Mouse (Mus musculus) heart, embryonic 10.5 days (tissue): Measurements from ENCODE around the gene Wiz. TPM values are rescaled to one million over a fixed set of nuclear protein-coding genes. Genes with fewer than 3 reads are reported as not detected.

Source experiments
- DNase-seq: peaks from one replicate; pipeline ENCODE4 v3.0.0-alpha.2; 2017; ENCODE audit warnings: low spot score
- H3K27ac ChIP-seq: fragments of 300-500 bp; sonication (generic); 2 replicates; pipeline ENCODE4 v1.5.1; 2016; ENCODE audit warnings: mild to moderate bottlenecking
- H3K27me3 ChIP-seq: fragments of 300-500 bp; sonication (generic); 2 replicates; pipeline ENCODE4 v1.6.1; 2016; ENCODE audit warnings: mild to moderate bottlenecking; ENCODE audit not compliant: poor library complexity, insufficient read depth, severe bottlenecking
- H3K36me3 ChIP-seq: fragments of 300-500 bp; sonication (generic); 2 replicates; pipeline ENCODE4 v1.6.1; 2016; ENCODE audit warnings: mild to moderate bottlenecking, moderate library complexity
- H3K4me1 ChIP-seq: fragments of 300-500 bp; sonication (generic); 2 replicates; pipeline ENCODE4 v1.6.1; 2016; ENCODE audit warnings: mild to moderate bottlenecking
- H3K4me3 ChIP-seq: fragments of 300-500 bp; sonication (generic); 2 replicates; pipeline ENCODE4 v1.5.1; 2016; ENCODE audit warnings: mild to moderate bottlenecking, moderate library complexity
- H3K9me3 ChIP-seq: fragments of 300-500 bp; sonication (generic); 2 replicates; pipeline ENCODE4 v1.6.1; 2016; ENCODE audit warnings: mild to moderate bottlenecking, moderate library complexity
- WGBS: fragments of 180-500 bp; shearing (Covaris S2); methylation state at CpG from one replicate; pipeline ENCODE4 v1.1.7; 2016; 5-methylcytosine and 5-hydroxymethylcytosine counted together
- polyA plus RNA-seq: library from polyadenylated mRNA; unstranded; fragments of >200 nt; fragmentation: Nextera tagmentation; extraction: Ambion mirVana; gene quantifications from 2 replicates; pipeline ENCODE4 v1.2.1, GENCODE M21; 2016

The Wiz gene
- polyA plus RNA-seq, 1 experiment from 2014 or later, result 21.8 TPM

- no peaks in the 10 kb centered on the region for H3K9me3 ChIP-seq
- H3K27ac ChIP-seq, result no peak overlapping the region
- DNase-seq, result no peak
- H3K4me1 ChIP-seq, result no peaks in the 10 kb centered on the region
- H3K36me3 ChIP-seq, result no peaks in the 10 kb centered on the region
- 66% methylated on average over 11 of the region's 11 CpGs for WGBS
- peaks cover 42% of the 10 kb centered on the region for H3K27me3 ChIP-seq
- H3K4me3 ChIP-seq, result no peak overlapping the region
These were observed 13.5 kb upstream of the Wiz start for GRCm38 (mm10) chr17:32402779-32403157.

GRCm38 (mm10) chr17:32402011-32402778, 13.0 kb upstream of the Wiz start:
- H3K9me3 ChIP-seq, result no peaks in the 10 kb centered on the region
- no peak overlapping the region for H3K27ac ChIP-seq
- WGBS, result 83% methylated on average over 9 of the region's 9 CpGs
- H3K36me3 ChIP-seq, result no peaks in the 10 kb centered on the region
- no peak for DNase-seq
- H3K4me1 ChIP-seq, result no peaks in the 10 kb centered on the region; the same call in 1 of the 2 replicates
- peaks cover 47% of the 10 kb centered on the region for H3K27me3 ChIP-seq
- no peak overlapping the region for H3K4me3 ChIP-seq

DNA sequence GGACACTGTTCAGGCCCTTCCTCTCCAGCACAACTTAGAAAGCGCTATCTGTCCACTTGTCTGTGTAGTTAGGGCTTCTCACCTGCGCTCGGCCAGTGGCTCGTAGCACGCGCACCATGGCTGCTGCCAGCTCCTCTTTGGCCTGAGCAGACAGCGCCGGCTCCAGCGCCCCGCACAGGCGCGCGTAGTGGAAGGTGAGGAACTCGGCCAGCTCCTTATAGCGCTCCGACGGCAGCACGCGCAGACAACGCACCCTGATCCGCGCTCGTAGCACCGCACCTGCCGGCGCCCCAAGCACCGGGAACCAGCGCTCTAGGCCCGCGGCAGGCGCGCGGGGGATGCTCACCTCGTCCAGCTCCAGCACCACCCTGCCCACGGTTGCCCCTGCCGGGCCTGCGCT, 7.0 kb upstream of the Wiz start:
- peak overlapping the region; percentile 36; the same call in 1 of the 2 replicates for H3K27ac ChIP-seq
- DNase-seq, result no peak
- no peaks in the 10 kb centered on the region for H3K36me3 ChIP-seq
- H3K9me3 ChIP-seq, result no peaks in the 10 kb centered on the region
- H3K4me1 ChIP-seq, result peaks cover 24% of the 10 kb centered on the region
- H3K27me3 ChIP-seq, result peaks cover 95% of the 10 kb centered on the region
- H3K4me3 ChIP-seq, result peak overlapping the region; percentile 55
- WGBS, result 3% methylated on average over 37 of the region's 37 CpGs

GRCm38 (mm10) chr17:32393944-32394343, 4.7 kb upstream of the Wiz start:
- peaks cover 30% of the 10 kb centered on the region for H3K4me1 ChIP-seq
- 83% methylated on average over 10 of the region's 10 CpGs for WGBS
- H3K36me3 ChIP-seq, result no peaks in the 10 kb centered on the region
- no peak for DNase-seq
- no peaks in the 10 kb centered on the region for H3K9me3 ChIP-seq
- H3K4me3 ChIP-seq, result no peak overlapping the region
- H3K27me3 ChIP-seq, result peaks cover 87% of the 10 kb centered on the region
- H3K27ac ChIP-seq, result no peak overlapping the region

DNA sequence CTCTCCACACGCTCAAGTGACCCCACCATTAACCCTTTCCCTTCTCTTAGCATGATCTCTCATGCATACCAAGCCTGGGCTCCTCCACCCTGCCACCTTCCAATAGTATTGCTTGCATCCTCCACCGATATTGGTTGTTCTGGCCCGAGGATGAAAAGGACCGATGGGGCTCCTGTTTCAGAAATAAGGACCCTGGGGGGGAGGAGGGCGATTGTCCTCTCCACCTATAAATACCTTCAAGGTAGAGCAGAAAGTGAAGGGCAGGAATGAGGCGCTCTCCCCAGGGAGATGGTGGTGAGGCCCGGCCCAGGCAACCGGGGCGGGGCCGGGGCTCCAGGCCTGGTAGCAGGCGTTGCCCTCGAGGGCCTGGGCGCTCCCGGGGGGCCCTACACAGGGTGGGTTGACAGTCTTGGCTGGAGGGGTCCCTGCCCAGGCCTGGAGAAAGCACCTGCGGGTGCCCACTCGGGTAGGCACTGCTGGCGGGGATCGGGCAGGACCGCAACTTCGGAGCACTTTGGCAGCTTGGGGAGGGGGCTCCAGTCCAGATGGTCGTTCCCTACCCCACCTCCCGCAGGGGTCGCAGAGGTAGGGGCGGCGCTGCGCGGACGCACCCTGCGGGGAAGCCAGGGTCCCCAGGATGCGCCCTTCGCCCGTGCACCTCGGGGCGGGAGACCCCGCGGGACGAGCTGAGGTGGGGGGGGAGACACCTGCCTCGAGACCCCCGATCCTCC, 704 bp downstream of the Wiz start:
- Histone ChIP-seq H3K9me3 (no peaks in the 10 kb centered on the region), H3K27me3 (peaks cover 33% of the 10 kb centered on the region), H3K27ac (peak overlapping the region; percentile 94), H3K4me3 (peak overlapping the region; percentile 80), H3K36me3 (0 out of 2 replicates have a peak, but pooled peaks cover 2% of the 10 kb centered on the region), H3K4me1 (peaks cover 53% of the 10 kb centered on the region)
- WGBS, result 2% methylated on average over 32 of the region's 39 CpGs
- DNase-seq, result no peak

GRCm38 (mm10) chr17:32387986-32388369, 1.3 kb downstream of the Wiz start:
- Histone ChIP-seq H3K4me3 (peak overlapping the region; percentile 80), H3K36me3 (0 out of 2 replicates have a peak, but pooled peaks cover 3% of the 10 kb centered on the region), H3K4me1 (peaks cover 58% of the 10 kb centered on the region), H3K27me3 (peaks cover 27% of the 10 kb centered on the region), H3K9me3 (no peaks in the 10 kb centered on the region), H3K27ac (peak overlapping the region; percentile 94; the same call in 1 of the 2 replicates)
- 38% methylated on average over 7 of the region's 7 CpGs for WGBS
- DNase-seq, result no peak

- DNase-seq, result peak; percentile 77
These were observed 2.4 kb downstream of the Wiz start for GRCm38 (mm10) chr17:32386659-32387432.

GRCm38 (mm10) chr17:32383661-32384060, 5.6 kb downstream of the Wiz start:
- Histone ChIP-seq H3K27me3 (no peaks in the 10 kb centered on the region), H3K4me3 (no peak overlapping the region), H3K9me3 (no peaks in the 10 kb centered on the region), H3K36me3 (0 out of 2 replicates have a peak, but pooled peaks cover 12% of the 10 kb centered on the region), H3K4me1 (peaks cover 36% of the 10 kb centered on the region), H3K27ac (peak overlapping the region; percentile 47; the same call in 1 of the 2 replicates)
- no peak for DNase-seq
- 88% methylated on average over 5 of the region's 5 CpGs for WGBS

More at GRCm38 (mm10) chr17:32386659-32387432, 2.4 kb downstream of the Wiz start:
- H3K9me3 ChIP-seq, result no peaks in the 10 kb centered on the region
- no peak overlapping the region for H3K27ac ChIP-seq
- H3K4me3 ChIP-seq, result no peak overlapping the region
- 63% methylated on average over 9 of the region's 9 CpGs for WGBS
- H3K27me3 ChIP-seq, result peaks cover 16% of the 10 kb centered on the region
- 0 out of 2 replicates have a peak, but pooled peaks cover 7% of the 10 kb centered on the region for H3K36me3 ChIP-seq
- peaks cover 50% of the 10 kb centered on the region for H3K4me1 ChIP-seq

GRCm38 (mm10) chr17:32382576-32382975, 6.7 kb downstream of the Wiz start:
- H3K4me3 ChIP-seq, result no peak overlapping the region
- WGBS, result 88% methylated on average over 7 of the region's 7 CpGs
- H3K9me3 ChIP-seq, result no peaks in the 10 kb centered on the region
- H3K27ac ChIP-seq, result no peak overlapping the region
- no peak for DNase-seq
- H3K36me3 ChIP-seq, result peaks cover 22% of the 10 kb centered on the region
- H3K27me3 ChIP-seq, result no peaks in the 10 kb centered on the region
- H3K4me1 ChIP-seq, result peaks cover 29% of the 10 kb centered on the region

DNA sequence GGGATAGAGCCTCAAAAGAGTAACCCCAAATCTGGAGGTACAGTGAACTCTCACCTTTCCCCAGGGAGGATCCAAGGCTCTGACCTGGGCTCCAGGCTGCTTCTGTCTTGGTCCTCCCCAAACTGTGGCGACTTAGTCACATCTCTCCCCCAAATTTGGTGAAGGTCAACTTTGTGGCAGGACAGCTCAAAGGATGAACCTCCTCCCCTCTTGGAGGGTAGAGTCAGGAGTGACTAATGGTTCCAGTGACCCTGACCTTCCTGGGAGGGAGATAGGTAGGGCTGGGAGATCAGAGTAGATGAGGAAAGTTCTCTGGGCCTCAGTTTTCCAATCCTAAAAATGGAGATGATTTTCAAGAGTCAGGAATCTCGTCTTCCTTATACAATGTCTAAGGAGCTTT, 10.5 kb downstream of the Wiz start:
- no peak overlapping the region for H3K4me3 ChIP-seq
- peaks cover 17% of the 10 kb centered on the region for H3K4me1 ChIP-seq
- no peak for DNase-seq
- WGBS, result 71% methylated on average over 2 of the region's 2 CpGs
- peaks cover 32% of the 10 kb centered on the region for H3K36me3 ChIP-seq
- H3K27me3 ChIP-seq, result no peaks in the 10 kb centered on the region
- no peaks in the 10 kb centered on the region for H3K9me3 ChIP-seq
- no peak overlapping the region for H3K27ac ChIP-seq

- no peak for DNase-seq
- no peaks in the 10 kb centered on the region for H3K27me3 ChIP-seq
- H3K9me3 ChIP-seq, result no peaks in the 10 kb centered on the region
- H3K36me3 ChIP-seq, result peaks cover 27% of the 10 kb centered on the region
- H3K4me1 ChIP-seq, result peaks cover 10% of the 10 kb centered on the region; the same call in 1 of the 2 replicates
- H3K27ac ChIP-seq, result no peak overlapping the region
- WGBS, result 78% methylated on average over 9 of the region's 9 CpGs
- H3K4me3 ChIP-seq, result no peak overlapping the region
These were observed 12.1 kb downstream of the Wiz start for GRCm38 (mm10) chr17:32377137-32377536.

DNA sequence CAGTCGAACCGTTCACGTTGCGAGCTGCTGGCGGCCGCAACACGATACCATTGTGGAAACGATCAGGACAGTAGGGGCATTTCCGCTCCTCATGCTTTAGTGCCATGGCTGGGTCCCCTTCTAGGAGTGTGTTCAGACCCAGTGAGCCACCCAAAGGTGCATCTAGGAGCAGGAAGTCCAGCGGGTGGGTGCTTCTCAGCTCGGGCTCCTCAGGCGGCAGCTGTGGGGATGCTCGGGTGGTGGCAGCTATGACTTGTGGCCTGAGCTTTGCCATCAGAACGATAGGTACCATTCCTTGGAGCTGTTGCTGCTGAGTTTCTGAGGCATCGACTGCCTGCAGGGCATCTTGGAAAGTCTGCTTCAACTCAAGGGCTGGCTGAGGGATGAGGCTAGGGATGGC, 12.8 kb downstream of the Wiz start:
- H3K36me3 ChIP-seq, result peaks cover 27% of the 10 kb centered on the region
- H3K27ac ChIP-seq, result no peak overlapping the region
- H3K4me1 ChIP-seq, result peaks cover 10% of the 10 kb centered on the region; the same call in 1 of the 2 replicates
- H3K9me3 ChIP-seq, result no peaks in the 10 kb centered on the region
- H3K27me3 ChIP-seq, result no peaks in the 10 kb centered on the region
- WGBS, result 92% methylated on average over 15 of the region's 15 CpGs
- H3K4me3 ChIP-seq, result no peak overlapping the region
- DNase-seq, result peak; percentile 63
